Mouse (Mus musculus): ENCODE results near the gene Gm49661. TPM values are rescaled to one million over a fixed set of nuclear protein-coding genes. Genes with fewer than 3 reads are reported as not detected.

Gene Gm49661
- polyA plus RNA-seq, 1 experiment from 2014 or later, result not detected

DNA sequence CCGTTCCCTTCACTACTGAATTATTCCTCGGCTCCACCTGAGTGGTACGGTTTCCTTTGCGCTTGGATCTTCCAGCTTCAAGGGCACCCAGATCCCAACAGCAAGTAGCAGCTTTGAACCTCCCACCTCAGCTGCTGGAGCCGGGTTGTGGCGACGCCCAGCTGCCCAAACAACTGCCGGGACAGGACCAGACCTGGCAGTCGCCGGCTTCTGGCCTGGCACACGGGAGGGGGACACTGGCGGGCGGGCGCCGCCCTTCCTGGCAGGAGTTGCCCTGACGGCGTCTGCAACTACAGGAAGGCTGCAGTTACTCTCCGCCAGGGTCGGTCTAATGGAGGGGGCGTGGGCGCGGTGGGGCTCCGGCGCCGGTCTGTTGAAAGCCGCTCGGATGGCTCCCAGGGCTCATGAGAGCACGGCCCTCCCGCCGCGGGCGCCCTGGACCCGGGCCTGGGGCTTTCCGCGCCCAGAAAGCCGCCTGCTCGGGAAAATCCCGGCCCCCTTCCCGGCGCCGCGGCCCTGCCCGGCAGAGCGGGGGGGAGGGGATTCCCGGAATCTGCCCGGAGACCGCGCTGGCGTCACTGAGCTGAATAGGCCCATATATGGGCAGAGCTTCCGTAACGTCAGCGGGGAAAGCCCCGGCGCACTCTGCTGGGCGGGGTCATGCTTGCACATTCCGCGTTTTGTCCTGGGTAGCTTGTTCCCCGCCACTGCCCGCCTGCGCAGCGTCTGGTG is 7.0 kb upstream of the Gm49661 start:
- no peaks in the 10 kb centered on the region for H3K9me3 ChIP-seq (ENCODE audit: control insufficient read depth, low read depth, low read length)
- H3K27ac ChIP-seq (ENCODE audit: low read length), result peak overlapping the region; percentile 83
- under 1% methylated on average over 61 of the region's 61 CpGs for WGBS
- peak overlapping the region; percentile 63 for H3K9ac ChIP-seq (replicated peaks; ENCODE audit: low read depth, low read length)
- peaks cover 43% of the 10 kb centered on the region for H3K4me1 ChIP-seq (ENCODE audit: control insufficient read depth, insufficient read depth, low read length)
- H3K27me3 ChIP-seq (ENCODE audit: control insufficient read depth, insufficient read depth, low read length), result no peaks in the 10 kb centered on the region
- ATAC-seq (ENCODE audit: insufficient number of reproducible peaks, insufficient read depth, low FRiP score, low read depth), result peak; percentile 77
- H3K36me3 ChIP-seq (ENCODE audit: control insufficient read depth, insufficient read depth, low read length), result peaks cover 26% of the 10 kb centered on the region
- H3K4me2 ChIP-seq (replicated peaks; ENCODE audit: low read depth, low read length), result peak overlapping the region; percentile 99
- peak overlapping the region; percentile 56 for H3K4me3 ChIP-seq (ENCODE audit: low read depth, low read length)

DNA sequence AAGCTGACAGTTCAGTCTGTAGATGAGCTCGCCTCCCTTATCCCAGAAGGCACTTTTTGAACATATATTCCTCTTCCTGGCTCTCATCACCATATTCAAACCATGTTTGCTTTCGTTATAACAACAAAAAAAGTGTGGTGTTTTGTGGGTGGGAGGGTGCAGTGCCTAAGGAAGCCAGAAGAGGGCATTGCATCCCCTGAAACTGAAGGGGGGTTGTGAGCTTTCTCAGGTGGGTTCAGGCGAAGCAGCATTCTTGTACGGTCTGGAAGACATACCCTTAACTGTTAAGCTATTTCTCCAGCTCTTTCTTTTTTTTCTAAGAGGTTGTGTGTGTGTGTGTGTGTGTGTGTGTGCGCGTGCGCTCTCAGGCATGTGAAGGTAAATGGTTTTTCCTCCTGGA is 6.2 kb upstream of the Gm49661 start:
- H3K27ac ChIP-seq (ENCODE audit: low read length), result no peak overlapping the region
- no peak for ATAC-seq (ENCODE audit: insufficient number of reproducible peaks, insufficient read depth, low FRiP score, low read depth)
- 33% methylated on average over 7 of the region's 7 CpGs for WGBS
- H3K36me3 ChIP-seq (ENCODE audit: control insufficient read depth, insufficient read depth, low read length), result peaks cover 30% of the 10 kb centered on the region
- no peaks in the 10 kb centered on the region for H3K9me3 ChIP-seq (ENCODE audit: control insufficient read depth, low read depth, low read length)
- H3K9ac ChIP-seq (replicated peaks; ENCODE audit: low read depth, low read length), result no peak overlapping the region
- peaks cover 43% of the 10 kb centered on the region for H3K4me1 ChIP-seq (ENCODE audit: control insufficient read depth, insufficient read depth, low read length)
- no peak overlapping the region for H3K4me3 ChIP-seq (ENCODE audit: low read depth, low read length)
- H3K4me2 ChIP-seq (replicated peaks; ENCODE audit: low read depth, low read length), result peak overlapping the region; percentile 99; the same call in 1 of the 2 replicates
- H3K27me3 ChIP-seq (ENCODE audit: control insufficient read depth, insufficient read depth, low read length), result no peaks in the 10 kb centered on the region

DNA sequence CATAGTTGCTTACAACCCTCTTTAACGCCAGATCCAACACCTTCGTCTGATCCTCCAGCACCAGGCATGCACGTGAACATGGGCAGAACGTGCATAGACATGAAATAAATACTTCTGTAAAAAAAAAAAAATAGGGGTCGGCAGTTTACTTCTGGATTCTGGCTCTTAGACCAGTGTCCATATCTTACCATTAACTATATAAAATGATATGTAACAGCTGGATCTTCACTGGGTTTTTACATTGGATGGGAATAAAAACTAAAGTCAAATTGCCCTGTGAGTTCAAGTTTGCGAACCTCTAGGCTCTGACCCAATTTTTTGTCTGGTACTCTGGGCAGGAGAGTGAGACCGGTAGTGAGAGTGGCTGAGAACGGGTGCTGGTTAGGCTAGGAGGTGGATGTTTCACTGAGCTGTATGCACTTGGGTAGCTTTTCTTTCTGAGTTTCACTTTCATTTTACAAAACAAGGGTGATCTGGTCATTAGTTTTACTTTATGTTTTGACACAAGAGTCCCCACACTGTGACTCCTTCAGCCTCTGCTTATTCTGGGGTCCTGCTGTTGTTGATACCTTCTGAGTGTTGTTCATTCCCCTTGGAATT is 5.4 kb upstream of the Gm49661 start:
- ATAC-seq (ENCODE audit: insufficient number of reproducible peaks, insufficient read depth, low FRiP score, low read depth), result no peak
- H3K27me3 ChIP-seq (ENCODE audit: control insufficient read depth, insufficient read depth, low read length), result no peaks in the 10 kb centered on the region
- H3K36me3 ChIP-seq (ENCODE audit: control insufficient read depth, insufficient read depth, low read length), result peaks cover 30% of the 10 kb centered on the region
- H3K4me1 ChIP-seq (ENCODE audit: control insufficient read depth, insufficient read depth, low read length), result peaks cover 37% of the 10 kb centered on the region
- no peak overlapping the region for H3K9ac ChIP-seq (replicated peaks; ENCODE audit: low read depth, low read length)
- H3K4me3 ChIP-seq (ENCODE audit: low read depth, low read length), result no peak overlapping the region
- 74% methylated on average over 8 of the region's 8 CpGs for whole genome bisulfite sequencing
- H3K27ac ChIP-seq (ENCODE audit: low read length), result no peak overlapping the region
- H3K4me2 ChIP-seq (replicated peaks; ENCODE audit: low read depth, low read length), result no peak overlapping the region
- H3K9me3 ChIP-seq (ENCODE audit: control insufficient read depth, low read depth, low read length), result no peaks in the 10 kb centered on the region

DNA sequence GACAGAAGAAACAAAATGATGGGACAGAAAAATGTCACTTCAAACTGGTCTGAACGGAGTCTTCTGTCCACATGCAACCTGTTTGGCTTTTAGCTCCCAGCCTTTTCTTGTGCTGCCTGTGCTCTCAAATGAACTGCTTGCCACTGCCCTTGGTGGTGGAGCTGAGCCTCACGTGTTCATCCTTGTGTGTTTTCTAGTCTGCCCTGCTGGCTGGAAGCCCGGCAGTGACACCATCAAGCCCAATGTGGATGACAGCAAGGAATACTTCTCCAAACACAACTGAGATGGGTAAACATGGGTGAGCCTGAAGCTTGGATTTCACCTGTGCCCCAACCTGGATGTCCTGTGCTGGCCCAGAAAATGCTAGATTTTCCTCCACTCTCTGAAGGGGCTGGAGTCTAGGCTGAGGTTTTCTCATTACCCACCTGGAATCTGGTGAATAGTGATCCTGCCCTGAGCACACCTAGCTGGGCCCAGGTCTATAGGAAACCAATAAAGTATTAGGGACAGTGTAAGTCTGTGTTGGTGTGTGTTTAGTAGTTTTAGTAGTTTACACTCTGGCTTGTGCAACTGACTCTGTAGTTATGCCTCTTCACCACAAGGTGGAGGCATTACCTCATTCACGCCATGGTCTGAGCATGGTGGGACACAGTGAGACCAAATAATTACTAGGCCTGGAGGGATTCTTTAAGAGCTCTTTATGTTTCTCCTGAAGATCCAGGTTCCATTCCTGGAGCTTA is 4.7 kb upstream of the Gm49661 start:
- Histone ChIP-seq H3K9ac (replicated peaks; ENCODE audit: low read depth, low read length) (no peak overlapping the region), H3K4me2 (replicated peaks; ENCODE audit: low read depth, low read length) (no peak overlapping the region), H3K9me3 (ENCODE audit: control insufficient read depth, low read depth, low read length) (no peaks in the 10 kb centered on the region), H3K4me3 (ENCODE audit: low read depth, low read length) (no peak overlapping the region), H3K27me3 (ENCODE audit: control insufficient read depth, insufficient read depth, low read length) (no peaks in the 10 kb centered on the region), H3K36me3 (ENCODE audit: control insufficient read depth, insufficient read depth, low read length) (peaks cover 30% of the 10 kb centered on the region), H3K27ac (ENCODE audit: low read length) (no peak overlapping the region), H3K4me1 (ENCODE audit: control insufficient read depth, insufficient read depth, low read length) (peaks cover 30% of the 10 kb centered on the region)
- WGBS, result 60% methylated on average over 4 of the region's 4 CpGs
- no peak for ATAC-seq (ENCODE audit: insufficient number of reproducible peaks, insufficient read depth, low FRiP score, low read depth)

DNA sequence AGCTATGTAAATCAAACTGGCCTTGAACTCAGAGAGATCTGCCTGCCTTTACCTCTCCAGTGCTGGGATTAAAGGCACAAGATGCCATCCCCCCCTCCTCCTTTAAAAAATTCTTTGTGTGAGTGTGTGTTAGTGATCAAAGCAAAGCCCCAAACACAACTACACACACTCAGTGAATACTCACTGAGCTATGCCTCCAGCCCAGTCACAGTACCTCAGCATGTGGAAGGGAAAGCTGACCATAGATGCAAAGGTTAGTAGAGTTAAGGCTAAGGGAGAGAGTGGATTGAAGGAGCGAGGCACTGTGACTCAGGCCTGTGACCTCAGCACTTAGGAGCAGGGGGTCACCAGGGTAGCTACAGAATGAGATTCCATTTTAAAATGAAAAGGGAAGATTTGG is 3.8 kb upstream of the Gm49661 start:
- Histone ChIP-seq H3K4me2 (replicated peaks; ENCODE audit: low read depth, low read length) (no peak overlapping the region), H3K27ac (ENCODE audit: low read length) (no peak overlapping the region), H3K9me3 (ENCODE audit: control insufficient read depth, low read depth, low read length) (no peaks in the 10 kb centered on the region), H3K4me1 (ENCODE audit: control insufficient read depth, insufficient read depth, low read length) (peaks cover 31% of the 10 kb centered on the region), H3K4me3 (ENCODE audit: low read depth, low read length) (no peak overlapping the region), H3K9ac (replicated peaks; ENCODE audit: low read depth, low read length) (no peak overlapping the region), H3K27me3 (ENCODE audit: control insufficient read depth, insufficient read depth, low read length) (no peaks in the 10 kb centered on the region), H3K36me3 (ENCODE audit: control insufficient read depth, insufficient read depth, low read length) (peaks cover 30% of the 10 kb centered on the region)
- 75% methylated on average over 1 of the region's 1 CpGs for WGBS
- ATAC-seq (ENCODE audit: insufficient number of reproducible peaks, insufficient read depth, low FRiP score, low read depth), result no peak

DNA sequence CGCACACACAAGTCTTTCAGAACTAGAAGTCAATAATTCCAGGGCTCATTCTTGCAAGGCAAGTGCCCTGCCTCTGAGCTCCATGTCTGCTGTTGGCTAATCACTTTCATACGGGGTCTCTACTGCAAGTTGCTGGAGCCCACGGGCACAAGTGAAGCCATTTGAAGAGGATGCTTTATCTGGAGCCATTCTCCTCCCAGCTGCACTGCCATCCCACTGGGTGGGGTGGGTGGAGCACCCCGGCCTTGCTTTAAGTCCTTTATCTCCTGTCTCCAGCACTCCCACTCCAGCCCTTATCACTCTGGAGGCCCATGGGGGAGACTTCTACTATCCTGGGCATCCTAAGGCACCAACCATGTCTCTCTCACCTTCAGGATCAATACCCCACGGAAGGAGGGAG is 1.7 kb upstream of the Gm49661 start:
- no peak; the same call in 1 of the 2 replicates for ATAC-seq (ENCODE audit: insufficient number of reproducible peaks, insufficient read depth, low FRiP score, low read depth)
- Histone ChIP-seq H3K9me3 (ENCODE audit: control insufficient read depth, low read depth, low read length) (no peaks in the 10 kb centered on the region), H3K27ac (ENCODE audit: low read length) (no peak overlapping the region), H3K4me3 (ENCODE audit: low read depth, low read length) (peak overlapping the region; percentile 51), H3K36me3 (ENCODE audit: control insufficient read depth, insufficient read depth, low read length) (peaks cover 30% of the 10 kb centered on the region), H3K9ac (replicated peaks; ENCODE audit: low read depth, low read length) (peak overlapping the region; percentile 67; the same call in 1 of the 2 replicates), H3K4me2 (replicated peaks; ENCODE audit: low read depth, low read length) (peak overlapping the region; percentile 83), H3K4me1 (ENCODE audit: control insufficient read depth, insufficient read depth, low read length) (peaks cover 25% of the 10 kb centered on the region), H3K27me3 (ENCODE audit: control insufficient read depth, insufficient read depth, low read length) (no peaks in the 10 kb centered on the region)
- WGBS, result 60% methylated on average over 5 of the region's 5 CpGs

DNA sequence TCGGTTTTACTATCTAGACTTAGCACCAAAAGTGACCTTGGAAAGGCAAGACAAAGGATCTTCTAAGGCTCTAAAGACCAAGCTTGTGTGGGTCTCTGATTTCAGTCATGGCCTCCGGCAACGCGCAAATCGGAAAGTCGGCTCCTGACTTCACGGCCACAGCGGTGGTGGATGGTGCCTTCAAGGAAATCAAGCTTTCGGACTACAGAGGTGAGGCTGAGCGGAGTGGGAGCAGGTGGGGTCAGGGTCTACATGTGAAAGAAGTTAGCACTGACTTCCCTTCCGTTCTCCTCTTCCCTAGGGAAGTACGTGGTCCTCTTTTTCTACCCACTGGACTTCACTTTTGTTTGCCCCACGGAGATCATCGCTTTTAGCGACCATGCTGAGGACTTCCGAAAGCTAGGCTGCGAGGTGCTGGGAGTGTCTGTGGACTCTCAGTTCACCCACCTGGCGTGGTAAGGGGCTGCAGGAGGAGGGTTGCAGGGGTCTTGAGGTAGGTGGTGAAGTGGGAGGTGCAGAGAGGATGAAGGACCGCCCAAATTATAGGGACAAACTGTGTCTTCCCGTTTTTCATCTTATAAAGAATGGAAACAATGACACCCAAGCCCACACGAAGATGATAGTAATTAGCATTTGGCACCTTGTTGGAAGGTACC is 1.0 kb upstream of the Gm49661 start:
- WGBS, result 6% methylated on average over 21 of the region's 21 CpGs
- Histone ChIP-seq H3K4me2 (replicated peaks; ENCODE audit: low read depth, low read length) (peak overlapping the region; percentile 83), H3K27ac (ENCODE audit: low read length) (peak overlapping the region; percentile 83), H3K9me3 (ENCODE audit: control insufficient read depth, low read depth, low read length) (no peaks in the 10 kb centered on the region), H3K9ac (replicated peaks; ENCODE audit: low read depth, low read length) (peak overlapping the region; percentile 67), H3K4me3 (ENCODE audit: low read depth, low read length) (peak overlapping the region; percentile 51), H3K36me3 (ENCODE audit: control insufficient read depth, insufficient read depth, low read length) (peaks cover 30% of the 10 kb centered on the region), H3K27me3 (ENCODE audit: control insufficient read depth, insufficient read depth, low read length) (no peaks in the 10 kb centered on the region), H3K4me1 (ENCODE audit: control insufficient read depth, insufficient read depth, low read length) (peaks cover 21% of the 10 kb centered on the region)
- ATAC-seq (ENCODE audit: insufficient number of reproducible peaks, insufficient read depth, low FRiP score, low read depth), result no peak

DNA sequence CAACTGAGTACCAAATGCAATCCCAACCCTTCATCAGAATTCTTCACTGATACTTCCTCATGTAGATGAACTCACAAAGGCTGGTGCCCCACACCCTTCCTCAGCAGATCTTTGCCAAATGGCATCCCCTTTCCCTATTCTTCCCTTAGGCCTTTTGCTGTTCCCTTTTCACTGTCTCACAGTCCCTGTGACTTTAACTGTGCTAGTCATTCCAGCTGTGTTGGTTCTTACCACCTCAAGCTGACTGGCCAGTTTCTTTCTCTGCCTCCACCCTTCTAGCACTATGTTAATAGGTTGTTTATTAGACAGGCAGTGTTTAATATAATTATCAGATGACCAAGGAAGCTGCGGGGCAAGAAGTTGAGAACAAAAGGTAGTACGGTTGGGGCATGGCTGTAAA is 583 bp downstream of the Gm49661 start:
- no peak for ATAC-seq (ENCODE audit: insufficient number of reproducible peaks, insufficient read depth, low FRiP score, low read depth)
- Histone ChIP-seq H3K27me3 (ENCODE audit: control insufficient read depth, insufficient read depth, low read length) (no peaks in the 10 kb centered on the region), H3K36me3 (ENCODE audit: control insufficient read depth, insufficient read depth, low read length) (peaks cover 26% of the 10 kb centered on the region), H3K4me3 (ENCODE audit: low read depth, low read length) (peak overlapping the region; percentile 51), H3K4me1 (ENCODE audit: control insufficient read depth, insufficient read depth, low read length) (peaks cover 25% of the 10 kb centered on the region), H3K4me2 (replicated peaks; ENCODE audit: low read depth, low read length) (peak overlapping the region; percentile 83), H3K9ac (replicated peaks; ENCODE audit: low read depth, low read length) (peak overlapping the region; percentile 67), H3K9me3 (ENCODE audit: control insufficient read depth, low read depth, low read length) (no peaks in the 10 kb centered on the region), H3K27ac (ENCODE audit: low read length) (peak overlapping the region; percentile 83)
- 10% methylated on average over 2 of the region's 2 CpGs for WGBS

Measured in stomach, embryonic 14.5 days (tissue).